Mouse (Mus musculus) bone marrow macrophage, adult 2 months (primary cell): ENCODE measurements around the gene Fkbp4.

Source experiments
- CTCF ChIP-seq: IDR thresholded peaks from 2 replicates; pipeline ENCODE4 v1.5.1; 2012; ENCODE audit warnings: low read depth, mild to moderate bottlenecking, low read length, moderate library complexity
- POLR2A ChIP-seq: IDR thresholded peaks from 2 replicates; pipeline ENCODE4 v1.6.1; 2012; ENCODE audit warnings: mild to moderate bottlenecking, low read depth, low read length, borderline replicate concordance

DNA sequence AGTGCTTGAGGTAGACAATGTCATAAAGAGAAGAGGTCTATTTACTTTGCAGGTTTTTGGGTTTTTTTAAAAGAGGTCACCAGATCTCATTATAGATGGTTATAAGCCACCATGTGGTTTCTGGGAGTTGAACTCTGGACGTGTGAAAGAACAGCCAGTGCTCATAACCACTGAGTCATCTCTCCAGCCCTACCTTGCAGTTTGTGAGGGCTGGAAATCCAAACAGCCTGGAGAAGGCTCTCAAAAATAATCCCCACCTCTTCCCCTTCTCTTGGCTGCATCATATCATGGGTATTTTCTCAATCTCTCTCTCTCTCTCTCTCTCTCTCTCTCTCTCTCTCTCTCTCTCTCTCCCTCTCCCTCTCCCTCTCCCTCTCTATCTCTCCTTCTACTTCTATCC lies 47.8 kb downstream of the Fkbp4 start:
- TF ChIP-seq CTCF (no peak), POLR2A (no peak)
